Mouse (Mus musculus): ENCODE measurements at regions not wholly inside any gene's neighbourhood (a gene's known extent, or its start where the extent isn't known, plus 50 kb on each side); places are given as distances from the start of the nearest gene placed in this dataset.

DNA sequence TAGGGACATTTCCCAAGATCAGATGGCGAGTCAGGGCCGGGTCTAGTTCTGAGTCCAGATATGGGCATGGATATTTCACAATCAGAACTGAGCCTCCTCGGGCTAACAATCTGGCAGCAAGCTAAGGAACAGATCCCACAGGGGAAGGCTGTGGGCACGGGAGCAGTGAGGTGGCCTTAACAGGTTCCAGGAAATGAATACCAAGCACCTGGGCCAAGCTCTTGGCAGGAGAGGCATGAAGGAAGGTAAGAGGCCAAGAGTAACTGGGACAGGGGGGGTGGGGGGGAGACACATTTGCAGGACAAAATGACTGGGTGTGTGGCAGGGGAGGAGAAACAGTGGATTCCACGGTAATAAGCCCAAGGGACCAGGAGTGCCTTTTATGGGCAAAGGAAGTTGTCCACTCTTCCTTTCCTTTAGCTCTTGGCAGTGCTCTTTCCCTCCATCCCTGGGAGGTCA is 124.9 kb upstream of the Ank start:
- Histone ChIP-seq H3K27ac (ENCODE audit: insufficient read depth, low read depth) (no peak overlapping the region), H3K27me3 (replicated peaks) (no peaks in the 10 kb centered on the region), H3K4me2 (ENCODE audit: insufficient read depth, low read depth, poor library complexity, severe bottlenecking) (no peak overlapping the region), H3K79me2 (replicated peaks; ENCODE audit: control insufficient read depth, extremely low read depth, insufficient read depth, poor library complexity, severe bottlenecking) (no peaks in the 10 kb centered on the region), H3K9me3 (replicated peaks; ENCODE audit: low read length) (no peaks in the 10 kb centered on the region), H3K36me3 (replicated peaks in 1 of 2; ENCODE audit: control insufficient read depth in 1 of 2, insufficient read depth in 1 of 2, low read length in 1 of 2) (no peaks in the 10 kb centered on the region), H3K9ac (ENCODE audit: insufficient read depth, low read depth) (no peak overlapping the region), H3K4me1 (ENCODE audit: control insufficient read depth in 1 of 2, insufficient read depth in 2 of 2) (peaks cover 3 to 37% of the 10 kb centered on the region in 2 experiments; a peak in 3 of 4 replicates), H3K4me3 (replicated peaks in 1 of 3; ENCODE audit: low read depth in 2 of 3, low read length in 2 of 3, poor library complexity in 1 of 3) (no peak overlapping the region)
- dilution Hi-C loops (cut with MboI; ENCODE audit: extremely low pct_ligation_motif_present, extremely low pct_unique_long_range_greater_than_20kb, low sequenced_read_pairs) (no loop called here), in situ Hi-C loops (cut with MboI; ENCODE audit: low pct_ligation_motif_present, low pct_unique_long_range_greater_than_20kb, low sequenced_read_pairs) (loop anchor here (25.0 kb wide), 1 partner anchor 121 kb away; the partner anchor contains the start of gene Ank)
- DNase-seq (ENCODE audit: extremely low read depth), result no peak
- TF ChIP-seq PAX5 (IDR thresholded peaks at IDR 0.05; ENCODE audit: low read length), result no peak
- no peak for TF ChIP-seq MAFK (IDR thresholded peaks at IDR 0.05; ENCODE audit: insufficient replicate concordance, low read length)
- no peak for TF ChIP-seq TCF12 (IDR thresholded peaks at IDR 0.05; ENCODE audit: low read depth, low read length)
- TF ChIP-seq POLR2A (IDR thresholded peaks at IDR 0.05; ENCODE audit: low read depth, low read length), result no peak
- no peak for TF ChIP-seq NRF1 (IDR thresholded peaks at IDR 0.05; ENCODE audit: low read depth, low read length)

DNA sequence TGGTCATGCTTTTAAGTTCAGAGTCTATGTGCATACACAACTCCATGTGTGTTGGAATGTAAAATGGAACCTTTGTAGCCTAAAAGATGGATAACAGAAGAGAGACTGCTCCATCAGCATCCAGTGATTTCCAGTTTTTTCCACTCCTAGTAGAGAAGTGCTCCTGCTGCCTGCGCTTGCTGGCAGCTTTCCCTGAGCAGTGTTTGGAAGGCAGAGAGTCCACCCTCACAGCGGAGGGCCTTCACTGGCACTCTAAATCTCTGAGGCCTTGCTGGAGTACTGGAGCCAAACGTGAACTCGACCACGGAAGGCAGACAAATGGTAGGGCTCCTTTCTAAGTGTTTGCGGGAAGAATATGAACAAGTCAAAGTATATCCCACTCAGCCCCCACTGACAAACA is 108.0 kb upstream of the Ank start:
- TF ChIP-seq CTCF (conservative IDR thresholded peaks at IDR 0.05 in 1 of 2, IDR thresholded peaks at IDR 0.05 in 1 of 2; ENCODE audit: low read depth in 2 of 2, low read length in 2 of 2), result no peak
- no peak for TF ChIP-seq UBTF (IDR thresholded peaks at IDR 0.05; ENCODE audit: low read depth, low read length)
- TF ChIP-seq CHD1 (IDR thresholded peaks at IDR 0.05; ENCODE audit: low read depth, low read length), result no peak
- TF ChIP-seq IRF4 (IDR thresholded peaks at IDR 0.05; ENCODE audit: low read depth, low read length), result no peak
- no peak for TF ChIP-seq RAD21 (IDR thresholded peaks at IDR 0.05; ENCODE audit: low read depth, low read length)
- no peak for TF ChIP-seq POLR2A (IDR thresholded peaks at IDR 0.05; ENCODE audit: low read depth, low read length)
- no peak for TF ChIP-seq MAFK (IDR thresholded peaks at IDR 0.05; ENCODE audit: insufficient replicate concordance, low read length)
- no peak for TF ChIP-seq TCF12 (IDR thresholded peaks at IDR 0.05; ENCODE audit: low read depth, low read length)
- no peak for TF ChIP-seq BHLHE40 (IDR thresholded peaks at IDR 0.05; ENCODE audit: low read depth, low read length)
- TF ChIP-seq ETS1 (conservative IDR thresholded peaks at IDR 0.05; ENCODE audit: low read depth, low read length), result no peak
- no peak for TF ChIP-seq ZC3H11A (IDR thresholded peaks at IDR 0.05; ENCODE audit: low read depth, low read length)
- TF ChIP-seq KAT2A (IDR thresholded peaks at IDR 0.05; ENCODE audit: insufficient replicate concordance, low read length), result no peak
- TF ChIP-seq ZNF384 (IDR thresholded peaks at IDR 0.05; ENCODE audit: low read depth, low read length), result no peak
- no peak for TF ChIP-seq GABPA (IDR thresholded peaks at IDR 0.05; ENCODE audit: insufficient replicate concordance, low read depth, low read length)
- no peak for TF ChIP-seq MEF2A (IDR thresholded peaks at IDR 0.05; ENCODE audit: borderline replicate concordance, low read depth, low read length)
- TF ChIP-seq ELF1 (IDR thresholded peaks at IDR 0.05; ENCODE audit: low read depth, low read length), result no peak
- no peaks in the 10 kb centered on the region for H3K79me2 ChIP-seq (replicated peaks; ENCODE audit: control insufficient read depth, extremely low read depth, insufficient read depth, poor library complexity, severe bottlenecking)
- H3K9ac ChIP-seq (ENCODE audit: insufficient read depth, low read depth), result no peak overlapping the region
- H3K4me2 ChIP-seq (ENCODE audit: insufficient read depth, low read depth, poor library complexity, severe bottlenecking), result no peak overlapping the region
- no peaks in the 10 kb centered on the region for H3K9me3 ChIP-seq (replicated peaks; ENCODE audit: low read length)
- no peaks in the 10 kb centered on the region for H3K27me3 ChIP-seq (replicated peaks)
- in situ Hi-C loops (cut with MboI; ENCODE audit: low pct_ligation_motif_present, low pct_unique_long_range_greater_than_20kb, low sequenced_read_pairs) (no loop called here), dilution Hi-C loops (cut with MboI; ENCODE audit: extremely low pct_ligation_motif_present, extremely low pct_unique_long_range_greater_than_20kb, low sequenced_read_pairs) (no loop called here)
- DNase-seq (ENCODE audit: extremely low read depth), result no peak
- no peaks in the 10 kb centered on the region for H3K36me3 ChIP-seq (replicated peaks in 1 of 2; ENCODE audit: control insufficient read depth in 1 of 2, insufficient read depth in 1 of 2, low read length in 1 of 2)
- no peaks in the 10 kb centered on the region for H3K4me1 ChIP-seq (ENCODE audit: control insufficient read depth in 1 of 2, insufficient read depth in 2 of 2)
- no peak overlapping the region for H3K4me3 ChIP-seq (replicated peaks in 1 of 3; ENCODE audit: low read depth in 2 of 3, low read length in 2 of 3, poor library complexity in 1 of 3)
- H3K27ac ChIP-seq (ENCODE audit: insufficient read depth, low read depth), result no peak overlapping the region

Measured in CH12.LX (cell line).